Mouse (Mus musculus): Measurements from ENCODE around the gene Zfp74. TPM values are rescaled to one million over a fixed set of nuclear protein-coding genes. Genes with fewer than 3 reads are reported as not detected.

The Zfp74 gene
- total RNA-seq, 1 experiment = 11.7 TPM

DNA sequence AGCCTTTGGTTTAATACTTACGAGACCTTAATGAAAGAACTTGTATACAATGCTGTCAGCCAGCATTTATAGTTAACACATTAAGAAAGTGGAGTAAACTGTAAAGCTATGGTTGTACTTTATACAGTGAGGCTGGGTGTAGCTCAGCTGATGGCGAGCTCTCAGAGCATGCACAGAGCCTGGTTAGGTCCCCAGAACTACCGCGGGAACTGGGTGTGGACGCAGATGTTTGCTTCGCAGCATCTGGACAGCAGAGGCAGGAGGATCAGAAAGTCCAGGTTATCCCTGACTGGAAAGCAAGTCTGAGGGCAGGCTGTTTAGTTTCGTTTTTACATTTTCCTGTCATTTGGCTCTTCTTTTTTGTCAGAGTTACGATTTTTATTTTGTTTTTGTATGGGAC lies 38.8 kb upstream of the Zfp74 start:
- no peaks in the 10 kb centered on the region for H3K9me3 ChIP-seq (ENCODE audit: control insufficient read depth, insufficient read depth, low read depth, low read length)
- peaks cover 0 to 11% of the 10 kb centered on the region in 2 experiments; a peak in 2 of 4 replicates for H3K4me1 ChIP-seq (ENCODE audit: control insufficient read depth in 2 of 2, insufficient read depth in 2 of 2, low read length in 2 of 2, poor library complexity in 1 of 2)
- H3K36me3 ChIP-seq (ENCODE audit: control insufficient read depth, insufficient read depth, low read length, poor library complexity, severe bottlenecking) = peaks cover 45% of the 10 kb centered on the region
- no peak for DNase-seq (ENCODE audit: low read depth, low spot score)
- no peak overlapping the region for H3K27ac ChIP-seq (ENCODE audit: insufficient read depth, low read depth, low read length, poor library complexity, severe bottlenecking)
- no peak overlapping the region for H3K9ac ChIP-seq (ENCODE audit: insufficient read depth, low read depth, low read length, poor library complexity, severe bottlenecking)
- H3K4me3 ChIP-seq (ENCODE audit: insufficient read depth in 1 of 2, low read depth in 1 of 2, low read length in 2 of 2, poor library complexity in 1 of 2, severe bottlenecking in 1 of 2) = no peak overlapping the region
- in situ Hi-C loops (cut with MboI; ENCODE audit: low sequenced_read_pairs in 2 of 2, unreplicated experiment in 2 of 2) = no loop called here
- TF ChIP-seq MAFK (IDR thresholded peaks at IDR 0.05; ENCODE audit: insufficient read depth, low read depth, low read length) (no peak), ZC3H11A (IDR thresholded peaks at IDR 0.05; ENCODE audit: borderline replicate concordance, low read depth, low read length) (no peak), ZNF384 (IDR thresholded peaks at IDR 0.05; ENCODE audit: low read depth, low read length) (no peak)

- peaks cover 46% of the 10 kb centered on the region for H3K36me3 ChIP-seq (ENCODE audit: control insufficient read depth, insufficient read depth, low read length, poor library complexity, severe bottlenecking)
- no peak for DNase-seq (ENCODE audit: low read depth, low spot score)
- in situ Hi-C loops (cut with MboI; ENCODE audit: low sequenced_read_pairs in 2 of 2, unreplicated experiment in 2 of 2) = no loop called here
- H3K9me3 ChIP-seq (ENCODE audit: control insufficient read depth, insufficient read depth, low read depth, low read length) = no peaks in the 10 kb centered on the region
- H3K4me1 ChIP-seq (ENCODE audit: control insufficient read depth in 2 of 2, insufficient read depth in 2 of 2, low read length in 2 of 2, poor library complexity in 1 of 2) = peaks cover 6 to 15% of the 10 kb centered on the region in 2 experiments; a peak in 3 of 4 replicates
- H3K27ac ChIP-seq (ENCODE audit: insufficient read depth, low read depth, low read length, poor library complexity, severe bottlenecking) = no peak overlapping the region
- H3K4me3 ChIP-seq (ENCODE audit: insufficient read depth in 1 of 2, low read depth in 1 of 2, low read length in 2 of 2, poor library complexity in 1 of 2, severe bottlenecking in 1 of 2) = no peak overlapping the region
- H3K9ac ChIP-seq (ENCODE audit: insufficient read depth, low read depth, low read length, poor library complexity, severe bottlenecking) = no peak overlapping the region
- no peak for TF ChIP-seq HCFC1 (IDR thresholded peaks at IDR 0.05; ENCODE audit: borderline replicate concordance, insufficient read depth, low read length)
- TF ChIP-seq ZC3H11A (IDR thresholded peaks at IDR 0.05; ENCODE audit: borderline replicate concordance, low read depth, low read length) = no peak
- TF ChIP-seq MAFK (IDR thresholded peaks at IDR 0.05; ENCODE audit: insufficient read depth, low read depth, low read length) = no peak
- no peak for TF ChIP-seq CHD2 (IDR thresholded peaks at IDR 0.05; ENCODE audit: low read depth, low read length)
- no peak for TF ChIP-seq ZNF384 (IDR thresholded peaks at IDR 0.05; ENCODE audit: low read depth, low read length)
These were observed 35.1 kb upstream of the Zfp74 start for GRCm38 (mm10) chr7:29989031-29989430.

DNA sequence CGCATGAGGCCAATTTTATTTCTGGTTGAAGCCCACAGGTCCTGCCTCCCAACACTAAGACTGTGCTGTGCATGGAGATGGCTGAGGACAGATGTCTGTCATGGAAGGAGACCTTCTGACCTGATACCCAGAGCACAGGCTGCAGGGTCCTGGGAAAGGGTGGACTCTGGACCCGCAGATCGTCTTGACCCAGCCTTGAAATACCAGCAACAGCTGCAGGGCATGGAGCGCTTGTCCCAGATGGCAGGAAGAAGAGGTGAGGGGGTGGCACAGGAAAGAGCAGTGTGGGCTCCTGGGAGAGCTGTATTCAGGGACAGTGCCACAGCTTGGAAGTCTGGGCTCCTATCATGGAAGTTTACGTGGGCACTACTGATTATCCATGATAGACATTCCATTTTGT lies 33.7 kb upstream of the Zfp74 start:
- Histone ChIP-seq H3K4me1 (ENCODE audit: control insufficient read depth in 2 of 2, insufficient read depth in 2 of 2, low read length in 2 of 2, poor library complexity in 1 of 2) (peaks cover 6 to 15% of the 10 kb centered on the region in 2 experiments; a peak in 3 of 4 replicates), H3K9me3 (ENCODE audit: control insufficient read depth, insufficient read depth, low read depth, low read length) (no peaks in the 10 kb centered on the region), H3K4me3 (ENCODE audit: insufficient read depth in 1 of 2, low read depth in 1 of 2, low read length in 2 of 2, poor library complexity in 1 of 2, severe bottlenecking in 1 of 2) (no peak overlapping the region), H3K9ac (ENCODE audit: insufficient read depth, low read depth, low read length, poor library complexity, severe bottlenecking) (no peak overlapping the region), H3K36me3 (ENCODE audit: control insufficient read depth, insufficient read depth, low read length, poor library complexity, severe bottlenecking) (peaks cover 37% of the 10 kb centered on the region), H3K27ac (ENCODE audit: insufficient read depth, low read depth, low read length, poor library complexity, severe bottlenecking) (no peak overlapping the region)
- in situ Hi-C loops (cut with MboI; ENCODE audit: low sequenced_read_pairs in 2 of 2, unreplicated experiment in 2 of 2) = no loop called here
- TF ChIP-seq CHD2 (IDR thresholded peaks at IDR 0.05; ENCODE audit: low read depth, low read length) (no peak), HCFC1 (IDR thresholded peaks at IDR 0.05; ENCODE audit: borderline replicate concordance, insufficient read depth, low read length) (no peak), ZNF384 (IDR thresholded peaks at IDR 0.05; ENCODE audit: low read depth, low read length) (no peak)
- no peak for DNase-seq (ENCODE audit: low read depth, low spot score)

DNA sequence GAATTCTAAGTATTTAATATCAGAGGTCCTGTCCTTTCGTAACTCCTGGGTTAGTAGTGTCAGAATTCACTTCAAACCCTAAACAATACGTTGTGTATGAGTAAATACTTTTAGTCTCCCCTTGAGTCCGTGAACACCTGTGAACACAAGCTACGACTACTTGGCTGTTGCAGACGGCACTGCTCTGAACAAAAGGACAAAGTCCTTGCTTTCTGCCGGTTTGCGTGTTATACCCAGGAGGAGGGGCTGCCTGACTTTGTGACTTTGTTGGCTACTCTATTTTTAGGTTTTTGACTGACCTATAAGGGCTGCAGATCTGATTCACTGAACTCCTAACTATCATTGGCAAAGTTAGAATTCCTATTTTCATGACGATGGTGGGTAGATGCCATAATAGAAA lies 32.2 kb upstream of the Zfp74 start:
- no peak for DNase-seq (ENCODE audit: low read depth, low spot score)
- no peak for TF ChIP-seq ZC3H11A (IDR thresholded peaks at IDR 0.05; ENCODE audit: borderline replicate concordance, low read depth, low read length)
- TF ChIP-seq HCFC1 (IDR thresholded peaks at IDR 0.05; ENCODE audit: borderline replicate concordance, insufficient read depth, low read length) = no peak
- TF ChIP-seq CHD2 (IDR thresholded peaks at IDR 0.05; ENCODE audit: low read depth, low read length) = no peak
- no peak for TF ChIP-seq MAFK (IDR thresholded peaks at IDR 0.05; ENCODE audit: insufficient read depth, low read depth, low read length)
- no peak for TF ChIP-seq ZNF384 (IDR thresholded peaks at IDR 0.05; ENCODE audit: low read depth, low read length)
- H3K27ac ChIP-seq (ENCODE audit: insufficient read depth, low read depth, low read length, poor library complexity, severe bottlenecking) = no peak overlapping the region
- in situ Hi-C loops (cut with MboI; ENCODE audit: low sequenced_read_pairs in 2 of 2, unreplicated experiment in 2 of 2) = no loop called here
- H3K4me1 ChIP-seq (ENCODE audit: control insufficient read depth in 2 of 2, insufficient read depth in 2 of 2, low read length in 2 of 2, poor library complexity in 1 of 2) = peaks cover 8 to 14% of the 10 kb centered on the region in 2 experiments
- no peaks in the 10 kb centered on the region for H3K9me3 ChIP-seq (ENCODE audit: control insufficient read depth, insufficient read depth, low read depth, low read length)
- peak overlapping the region; percentile 12; the same call in 1 of the 2 replicates for H3K9ac ChIP-seq (ENCODE audit: insufficient read depth, low read depth, low read length, poor library complexity, severe bottlenecking)
- peak overlapping the region; percentile 72 to 96 for H3K4me3 ChIP-seq (ENCODE audit: insufficient read depth in 1 of 2, low read depth in 1 of 2, low read length in 2 of 2, poor library complexity in 1 of 2, severe bottlenecking in 1 of 2)
- peaks cover 29% of the 10 kb centered on the region for H3K36me3 ChIP-seq (ENCODE audit: control insufficient read depth, insufficient read depth, low read length, poor library complexity, severe bottlenecking)

Data from ES-E14 (cell line).